Mouse (Mus musculus): ENCODE data around the gene Uggt1. TPM values are rescaled to one million over a fixed set of nuclear protein-coding genes. Genes with fewer than 3 reads are reported as not detected.

Gene Uggt1
- polyA plus RNA-seq, 1 experiment from 2014 or later: 19.6 TPM

DNA sequence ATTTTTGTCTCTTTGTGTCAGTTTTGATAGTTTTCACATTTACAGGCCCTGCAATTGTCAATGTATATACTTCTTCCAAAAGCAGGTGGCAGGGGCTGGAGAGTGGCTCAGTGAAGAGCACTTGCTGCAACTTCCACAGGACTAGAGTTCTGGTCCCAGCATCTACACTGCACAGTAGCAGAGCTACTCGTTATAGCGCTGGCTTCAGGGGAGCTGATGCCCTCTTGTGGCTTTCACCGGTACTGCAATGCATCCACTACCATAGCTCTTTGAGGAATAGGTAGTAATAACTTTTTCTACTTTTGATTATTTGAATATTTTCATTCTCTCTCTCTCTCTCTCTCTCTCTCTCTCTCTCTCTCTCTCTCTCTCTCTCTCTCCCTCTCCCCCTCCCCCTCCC lies 109.9 kb downstream of the Uggt1 start:
- H3K4me3 ChIP-seq (ENCODE audit: low read depth, low read length): no peak overlapping the region
- H3K27ac ChIP-seq (ENCODE audit: low read length): no peak overlapping the region; the same call in 1 of the 2 replicates
- H3K27me3 ChIP-seq (ENCODE audit: control insufficient read depth, insufficient read depth, low read depth, low read length): no peaks in the 10 kb centered on the region
- H3K9ac ChIP-seq (ENCODE audit: low read depth, low read length): no peak overlapping the region
- no peak for ATAC-seq (ENCODE audit: low read depth)
- H3K4me2 ChIP-seq (ENCODE audit: low read depth, low read length): no peak overlapping the region
- WGBS (ENCODE audit: insufficient replicate concordance): 0% methylated on average over 3 of the region's 3 CpGs
- peaks cover 34% of the 10 kb centered on the region for H3K4me1 ChIP-seq (ENCODE audit: control insufficient read depth, low read depth, low read length)
- H3K9me3 ChIP-seq (replicated peaks; ENCODE audit: control insufficient read depth, low read length): no peaks in the 10 kb centered on the region
- no peaks in the 10 kb centered on the region for H3K36me3 ChIP-seq (ENCODE audit: control insufficient read depth, insufficient read depth)

DNA sequence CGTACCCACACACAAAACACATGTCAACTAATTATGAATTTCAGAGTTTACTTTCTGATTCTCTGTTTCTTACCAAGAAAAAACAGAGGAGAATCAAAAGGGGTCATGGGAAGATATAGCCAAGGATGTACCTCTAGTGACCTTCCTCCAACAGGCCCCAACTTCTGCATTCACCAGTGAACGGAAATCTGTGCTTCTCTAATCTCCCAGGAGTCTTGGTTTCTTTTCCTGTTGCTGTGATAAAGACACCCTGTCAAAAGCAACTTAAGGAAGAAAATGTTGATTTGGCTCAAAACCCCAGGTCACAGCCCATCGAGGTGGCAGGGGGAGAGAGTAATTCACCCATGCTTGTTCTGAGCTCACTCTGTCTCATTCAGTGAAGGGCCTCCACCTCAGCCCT lies 110.9 kb downstream of the Uggt1 start:
- Histone ChIP-seq H3K4me1 (ENCODE audit: control insufficient read depth, low read depth, low read length) (peaks cover 43% of the 10 kb centered on the region), H3K27ac (ENCODE audit: low read length) (peak overlapping the region; percentile 29), H3K4me3 (ENCODE audit: low read depth, low read length) (no peak overlapping the region), H3K4me2 (ENCODE audit: low read depth, low read length) (no peak overlapping the region), H3K36me3 (ENCODE audit: control insufficient read depth, insufficient read depth) (no peaks in the 10 kb centered on the region), H3K9me3 (replicated peaks; ENCODE audit: control insufficient read depth, low read length) (no peaks in the 10 kb centered on the region), H3K27me3 (ENCODE audit: control insufficient read depth, insufficient read depth, low read depth, low read length) (no peaks in the 10 kb centered on the region), H3K9ac (ENCODE audit: low read depth, low read length) (no peak overlapping the region)
- ATAC-seq (ENCODE audit: low read depth): no peak
- WGBS (ENCODE audit: insufficient replicate concordance): 43% methylated on average over 3 of the region's 3 CpGs

DNA sequence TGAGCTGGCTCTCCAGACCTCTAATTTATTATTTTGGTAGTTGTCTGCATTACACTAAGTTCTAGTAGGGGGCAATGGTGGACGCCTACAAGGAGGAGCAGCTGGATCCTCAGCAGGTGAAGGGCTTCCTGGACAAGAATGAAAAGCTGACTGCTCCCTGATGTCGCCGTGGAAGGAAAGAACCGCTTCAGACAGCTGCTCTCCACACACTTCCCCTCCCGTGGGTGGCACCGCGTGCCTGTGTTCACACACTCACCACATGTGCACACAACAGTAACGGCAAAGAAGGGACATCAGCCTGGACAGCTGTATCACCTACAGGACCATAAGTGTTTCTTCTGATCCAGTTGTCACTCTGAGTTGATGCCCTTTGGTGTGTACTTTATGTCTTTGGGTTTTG lies 111.5 kb downstream of the Uggt1 start:
- H3K4me3 ChIP-seq (ENCODE audit: low read depth, low read length): peak overlapping the region; percentile 52; the same call in 1 of the 2 replicates
- H3K9me3 ChIP-seq (replicated peaks; ENCODE audit: control insufficient read depth, low read length): no peaks in the 10 kb centered on the region
- H3K36me3 ChIP-seq (ENCODE audit: control insufficient read depth, insufficient read depth): no peaks in the 10 kb centered on the region
- peak overlapping the region; percentile 58; the same call in 1 of the 2 replicates for H3K4me2 ChIP-seq (ENCODE audit: low read depth, low read length)
- peaks cover 44% of the 10 kb centered on the region for H3K4me1 ChIP-seq (ENCODE audit: control insufficient read depth, low read depth, low read length)
- H3K9ac ChIP-seq (ENCODE audit: low read depth, low read length): peak overlapping the region; percentile 61; the same call in 1 of the 2 replicates
- ATAC-seq (ENCODE audit: low read depth): no peak
- peak overlapping the region; percentile 69 for H3K27ac ChIP-seq (ENCODE audit: low read length)
- 42% methylated on average over 8 of the region's 8 CpGs for WGBS (ENCODE audit: insufficient replicate concordance)
- H3K27me3 ChIP-seq (ENCODE audit: control insufficient read depth, insufficient read depth, low read depth, low read length): no peaks in the 10 kb centered on the region

DNA sequence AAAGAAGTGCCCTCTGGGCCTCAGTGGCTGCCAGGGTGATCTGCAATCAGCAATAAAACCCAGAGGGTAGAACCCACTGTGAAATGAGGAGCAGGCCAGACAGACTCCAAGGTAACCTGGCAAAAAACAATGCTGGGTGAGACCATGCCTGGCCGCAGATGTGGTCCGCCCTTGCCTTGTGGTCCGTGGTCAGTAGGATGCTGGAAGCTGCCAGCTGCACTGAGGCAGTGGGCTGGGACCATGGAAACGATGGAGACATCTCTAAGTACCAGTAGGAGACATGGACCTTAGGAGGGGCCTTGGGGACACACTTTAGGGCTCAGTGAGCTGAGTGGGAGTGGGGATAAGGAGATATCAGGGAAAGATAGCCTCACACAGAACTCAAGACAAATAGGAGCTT lies 112.3 kb downstream of the Uggt1 start:
- WGBS (ENCODE audit: insufficient replicate concordance): 58% methylated on average over 4 of the region's 4 CpGs

DNA sequence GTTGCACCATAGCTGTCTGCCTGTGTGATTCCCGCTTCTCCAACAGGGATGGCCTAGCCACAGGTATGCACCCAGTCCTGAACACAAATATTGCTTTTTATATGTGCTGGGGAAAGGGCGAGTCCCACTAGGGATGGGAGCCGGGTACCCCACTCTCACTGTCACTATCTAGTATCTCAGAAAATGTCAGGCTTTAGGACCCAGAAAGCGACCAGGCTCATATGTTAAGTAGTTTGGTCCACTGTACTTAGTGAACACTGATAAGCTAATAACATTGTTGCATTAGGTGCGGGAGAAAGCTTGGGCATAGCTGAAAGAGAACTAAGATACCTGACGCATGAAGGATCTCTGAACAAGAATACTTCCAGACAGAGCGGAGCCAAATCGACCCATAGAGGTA lies 112.8 kb downstream of the Uggt1 start:
- no peaks in the 10 kb centered on the region for H3K36me3 ChIP-seq (ENCODE audit: control insufficient read depth, insufficient read depth)
- H3K4me2 ChIP-seq (ENCODE audit: low read depth, low read length): peak overlapping the region; percentile 58
- peak; percentile 56 for ATAC-seq (ENCODE audit: low read depth)
- peak overlapping the region; percentile 52 for H3K4me3 ChIP-seq (ENCODE audit: low read depth, low read length)
- no peaks in the 10 kb centered on the region for H3K27me3 ChIP-seq (ENCODE audit: control insufficient read depth, insufficient read depth, low read depth, low read length)
- WGBS (ENCODE audit: insufficient replicate concordance): 38% methylated on average over 8 of the region's 8 CpGs
- H3K9me3 ChIP-seq (replicated peaks; ENCODE audit: control insufficient read depth, low read length): no peaks in the 10 kb centered on the region
- H3K27ac ChIP-seq (ENCODE audit: low read length): peak overlapping the region; percentile 91
- H3K9ac ChIP-seq (ENCODE audit: low read depth, low read length): peak overlapping the region; percentile 61
- H3K4me1 ChIP-seq (ENCODE audit: control insufficient read depth, low read depth, low read length): peaks cover 47% of the 10 kb centered on the region

More for the DNA sequence above, 112.3 kb downstream of the Uggt1 start:
- Histone ChIP-seq H3K9me3 (replicated peaks; ENCODE audit: control insufficient read depth, low read length) (no peaks in the 10 kb centered on the region), H3K9ac (ENCODE audit: low read depth, low read length) (peak overlapping the region; percentile 61), H3K4me1 (ENCODE audit: control insufficient read depth, low read depth, low read length) (peaks cover 45% of the 10 kb centered on the region), H3K4me3 (ENCODE audit: low read depth, low read length) (peak overlapping the region; percentile 52), H3K27ac (ENCODE audit: low read length) (peak overlapping the region; percentile 69), H3K4me2 (ENCODE audit: low read depth, low read length) (peak overlapping the region; percentile 58), H3K36me3 (ENCODE audit: control insufficient read depth, insufficient read depth) (no peaks in the 10 kb centered on the region), H3K27me3 (ENCODE audit: control insufficient read depth, insufficient read depth, low read depth, low read length) (no peaks in the 10 kb centered on the region)
- ATAC-seq (ENCODE audit: low read depth): no peak

DNA sequence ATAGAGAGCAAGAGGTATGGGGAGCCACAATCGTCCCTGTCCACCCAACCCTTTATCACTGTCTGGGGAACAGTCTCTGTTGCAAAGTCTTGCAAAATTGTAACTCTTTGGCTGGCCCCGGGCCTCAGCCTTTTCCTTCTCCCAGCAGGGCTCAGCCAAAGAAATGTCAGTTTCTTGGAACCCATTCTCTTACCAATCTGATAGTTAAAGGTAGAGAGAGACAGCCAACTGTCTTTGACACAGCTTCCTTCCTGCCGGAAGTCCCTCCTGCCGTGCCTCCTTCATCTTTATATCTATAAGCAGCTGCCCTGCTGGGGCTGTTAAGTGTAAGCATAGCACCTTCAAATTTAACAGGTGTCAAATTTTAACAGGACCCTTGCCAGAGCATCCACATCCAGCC lies 113.4 kb downstream of the Uggt1 start:
- H3K27ac ChIP-seq (ENCODE audit: low read length): peak overlapping the region; percentile 91
- no peak for ATAC-seq (ENCODE audit: low read depth)
- H3K27me3 ChIP-seq (ENCODE audit: control insufficient read depth, insufficient read depth, low read depth, low read length): no peaks in the 10 kb centered on the region
- peak overlapping the region; percentile 48 for H3K9ac ChIP-seq (ENCODE audit: low read depth, low read length)
- H3K36me3 ChIP-seq (ENCODE audit: control insufficient read depth, insufficient read depth): no peaks in the 10 kb centered on the region
- WGBS (ENCODE audit: insufficient replicate concordance): 13% methylated on average over 4 of the region's 4 CpGs
- H3K4me2 ChIP-seq (ENCODE audit: low read depth, low read length): peak overlapping the region; percentile 58
- peak overlapping the region; percentile 52; the same call in 1 of the 2 replicates for H3K4me3 ChIP-seq (ENCODE audit: low read depth, low read length)
- no peaks in the 10 kb centered on the region for H3K9me3 ChIP-seq (replicated peaks; ENCODE audit: control insufficient read depth, low read length)
- peaks cover 48% of the 10 kb centered on the region for H3K4me1 ChIP-seq (ENCODE audit: control insufficient read depth, low read depth, low read length)

DNA sequence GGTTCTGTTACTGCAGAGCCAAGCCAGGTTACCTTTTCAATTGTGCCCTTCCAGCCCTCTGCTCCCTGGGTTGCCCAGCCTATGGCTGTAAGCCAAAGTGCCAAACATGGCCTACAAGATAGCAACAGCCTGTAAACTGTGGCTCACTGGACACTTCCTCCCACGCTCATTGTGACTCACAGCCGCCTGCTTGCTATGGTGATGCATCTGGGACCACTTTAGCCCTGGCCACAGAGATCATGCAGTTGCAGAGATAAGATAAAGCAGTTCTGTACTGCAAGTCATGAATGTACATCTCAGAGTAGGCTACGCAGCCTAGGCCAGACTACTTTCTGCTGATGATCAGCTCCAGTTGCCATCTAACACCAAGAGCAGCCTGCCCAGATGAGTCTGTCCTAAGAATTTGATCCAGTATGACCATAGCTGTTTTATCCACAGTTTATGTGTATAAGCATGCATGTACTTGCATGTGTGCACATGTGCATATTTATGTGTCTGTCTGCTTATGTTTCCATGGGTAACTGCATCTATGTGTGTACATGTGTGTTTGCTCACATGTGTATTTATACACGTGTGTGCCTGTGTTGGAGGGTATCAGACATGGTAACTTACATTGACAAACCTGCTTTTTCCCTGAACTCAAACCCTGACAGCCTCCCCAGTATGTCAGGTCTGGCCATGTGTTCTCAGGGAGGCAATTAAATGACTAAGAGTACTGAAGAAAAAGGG lies 114.0 kb downstream of the Uggt1 start:
- 31% methylated on average over 4 of the region's 4 CpGs for WGBS (ENCODE audit: insufficient replicate concordance)
- Histone ChIP-seq H3K27ac (ENCODE audit: low read length) (peak overlapping the region; percentile 91), H3K9me3 (replicated peaks; ENCODE audit: control insufficient read depth, low read length) (no peaks in the 10 kb centered on the region), H3K9ac (ENCODE audit: low read depth, low read length) (peak overlapping the region; percentile 48), H3K27me3 (ENCODE audit: control insufficient read depth, insufficient read depth, low read depth, low read length) (no peaks in the 10 kb centered on the region), H3K4me2 (ENCODE audit: low read depth, low read length) (peak overlapping the region; percentile 58), H3K4me1 (ENCODE audit: control insufficient read depth, low read depth, low read length) (peaks cover 48% of the 10 kb centered on the region), H3K4me3 (ENCODE audit: low read depth, low read length) (no peak overlapping the region), H3K36me3 (ENCODE audit: control insufficient read depth, insufficient read depth) (no peaks in the 10 kb centered on the region)
- peak; percentile 89 for ATAC-seq (ENCODE audit: low read depth)

DNA sequence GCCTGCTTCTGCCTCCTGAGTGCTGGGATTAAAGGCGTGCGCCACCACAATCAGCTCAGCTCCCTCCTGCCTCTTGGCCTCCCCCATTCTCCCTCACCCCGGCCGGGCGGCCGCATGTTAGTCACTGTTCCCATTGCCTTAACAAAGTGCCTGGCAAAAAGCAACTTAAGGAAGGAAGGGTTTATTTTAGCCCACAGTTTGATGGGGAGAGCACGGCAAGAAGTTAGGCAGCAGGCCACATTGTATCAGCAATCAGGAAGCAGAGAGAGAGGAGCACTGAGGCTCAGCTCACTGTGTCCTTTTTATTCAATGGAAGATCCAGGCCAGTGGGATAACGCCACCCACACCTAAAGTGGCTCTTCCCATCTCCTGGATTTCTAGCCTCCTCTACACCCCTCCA lies 114.6 kb downstream of the Uggt1 start:
- Histone ChIP-seq H3K9me3 (replicated peaks; ENCODE audit: control insufficient read depth, low read length) (no peaks in the 10 kb centered on the region), H3K4me2 (ENCODE audit: low read depth, low read length) (peak overlapping the region; percentile 41), H3K4me3 (ENCODE audit: low read depth, low read length) (no peak overlapping the region), H3K27ac (ENCODE audit: low read length) (peak overlapping the region; percentile 91), H3K27me3 (ENCODE audit: control insufficient read depth, insufficient read depth, low read depth, low read length) (no peaks in the 10 kb centered on the region), H3K4me1 (ENCODE audit: control insufficient read depth, low read depth, low read length) (peaks cover 48% of the 10 kb centered on the region), H3K9ac (ENCODE audit: low read depth, low read length) (peak overlapping the region; percentile 48), H3K36me3 (ENCODE audit: control insufficient read depth, insufficient read depth) (no peaks in the 10 kb centered on the region)
- 75% methylated on average over 8 of the region's 8 CpGs for WGBS (ENCODE audit: insufficient replicate concordance)
- ATAC-seq (ENCODE audit: low read depth): no peak

DNA sequence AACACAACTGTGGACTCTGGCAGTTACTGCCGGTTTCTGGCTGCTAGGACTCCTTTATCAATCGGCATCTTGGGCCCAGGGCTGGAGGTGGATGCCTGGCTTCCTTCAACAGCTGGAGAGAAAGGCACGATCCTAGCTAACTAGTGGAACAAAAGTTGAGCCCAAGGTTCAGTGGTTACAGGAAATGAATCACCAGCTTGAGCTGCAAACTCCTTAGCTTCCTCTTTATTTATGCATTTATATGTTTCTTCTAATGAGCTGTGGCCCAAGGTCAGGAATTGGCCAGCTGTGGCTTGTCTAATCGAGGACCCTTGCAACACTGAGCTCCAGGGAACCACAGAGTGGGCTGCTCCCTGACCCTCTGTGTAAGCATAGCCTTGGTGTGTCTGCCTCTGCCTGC lies 115.4 kb downstream of the Uggt1 start:
- no peaks in the 10 kb centered on the region for H3K9me3 ChIP-seq (replicated peaks; ENCODE audit: control insufficient read depth, low read length)
- H3K4me3 ChIP-seq (ENCODE audit: low read depth, low read length): no peak overlapping the region
- WGBS (ENCODE audit: insufficient replicate concordance): 18% methylated on average over 4 of the region's 4 CpGs
- peak overlapping the region; percentile 65 for H3K27ac ChIP-seq (ENCODE audit: low read length)
- no peak overlapping the region for H3K4me2 ChIP-seq (ENCODE audit: low read depth, low read length)
- H3K4me1 ChIP-seq (ENCODE audit: control insufficient read depth, low read depth, low read length): peaks cover 46% of the 10 kb centered on the region
- no peaks in the 10 kb centered on the region for H3K36me3 ChIP-seq (ENCODE audit: control insufficient read depth, insufficient read depth)
- no peak for ATAC-seq (ENCODE audit: low read depth)
- no peak overlapping the region for H3K9ac ChIP-seq (ENCODE audit: low read depth, low read length)
- no peaks in the 10 kb centered on the region for H3K27me3 ChIP-seq (ENCODE audit: control insufficient read depth, insufficient read depth, low read depth, low read length)

Data from liver, embryonic 16.5 days (tissue).